Mouse (Mus musculus) kidney, embryonic 16.5 days (tissue): ENCODE data around the gene Abcg1. TPM values are rescaled to one million over a fixed set of nuclear protein-coding genes. Genes with fewer than 3 reads are reported as not detected.

Experiments used
- ATAC-seq: fragments of 200-750 bp; cut with Nextera tagmentation; 2 replicates; pipeline ENCODE4 v1.8.0; 2017; ENCODE audit warnings: moderate TSS enrichment; ENCODE audit not compliant: low FRiP score, low TSS enrichment
- H3K27ac ChIP-seq: fragments of 300-500 bp; sonication (generic); 2 replicates; pipeline ENCODE4 v1.5.1; 2014; ENCODE audit warnings: low read length
- H3K27me3 ChIP-seq: fragments of 300-500 bp; sonication (generic); 2 replicates; pipeline ENCODE4 v1.6.1; 2014; ENCODE audit warnings: low read length, control low read depth, mixed read lengths; ENCODE audit not compliant: insufficient read depth
- H3K36me3 ChIP-seq: fragments of 300-500 bp; sonication (generic); 2 replicates; pipeline ENCODE4 v1.6.1; 2014; ENCODE audit warnings: low read length, control low read depth, mixed read lengths; ENCODE audit not compliant: insufficient read depth
- H3K4me1 ChIP-seq: fragments of 300-500 bp; sonication (generic); 2 replicates; pipeline ENCODE4 v1.6.1; 2014; ENCODE audit warnings: low read length, control low read depth, mixed read lengths; ENCODE audit not compliant: insufficient read depth
- H3K4me2 ChIP-seq: fragments of 300-500 bp; sonication (generic); replicated peaks from 2 replicates; pipeline ENCODE4 v1.6.1; 2014; ENCODE audit warnings: low read depth, low read length
- H3K4me3 ChIP-seq: fragments of 300-500 bp; sonication (generic); 2 replicates; pipeline ENCODE4 v1.5.1; 2014; ENCODE audit warnings: mild to moderate bottlenecking, low read length
- H3K9ac ChIP-seq: fragments of 300-500 bp; sonication (generic); replicated peaks from 2 replicates; pipeline ENCODE4 v1.6.1; 2014; ENCODE audit warnings: low read length
- H3K9me3 ChIP-seq: fragments of 300-500 bp; sonication (generic); 2 replicates; pipeline ENCODE4 v1.6.1; 2016; ENCODE audit warnings: low read length, control low read depth
- WGBS: fragments of 180-500 bp; shearing (Covaris S2); extraction: QIAGEN DNeasy Blood & Tissue Kit; methylation state at CpG from one replicate; pipeline ENCODE4 v1.1.7; 2014; 5-methylcytosine and 5-hydroxymethylcytosine counted together
- polyA plus RNA-seq: library from polyadenylated mRNA; unstranded; fragments of >200 nt; fragmentation: Nextera tagmentation; extraction: Ambion mirVana; gene quantifications from 2 replicates; pipeline ENCODE4 v1.2.1, GENCODE M21; 2015

The Abcg1 gene
- polyA plus RNA-seq, 1 experiment from 2014 or later: 9.2 TPM

- no peak for ATAC-seq
- Histone ChIP-seq H3K36me3 (no peaks in the 10 kb centered on the region), H3K4me2 (no peak overlapping the region), H3K4me1 (no peaks in the 10 kb centered on the region), H3K9me3 (peaks cover 2% of the 10 kb centered on the region; the same call in 1 of the 2 replicates), H3K27ac (no peak overlapping the region), H3K4me3 (no peak overlapping the region), H3K9ac (no peak overlapping the region), H3K27me3 (no peaks in the 10 kb centered on the region)
- WGBS: 81% methylated on average over 6 of the region's 6 CpGs
Measured at GRCm38 (mm10) chr17:31026986-31027385, 30.5 kb upstream of the Abcg1 start.

- Histone ChIP-seq H3K9me3 (peaks cover 4% of the 10 kb centered on the region; the same call in 1 of the 2 replicates), H3K9ac (no peak overlapping the region), H3K36me3 (no peaks in the 10 kb centered on the region), H3K4me1 (no peaks in the 10 kb centered on the region), H3K4me2 (no peak overlapping the region), H3K27me3 (no peaks in the 10 kb centered on the region), H3K4me3 (no peak overlapping the region), H3K27ac (no peak overlapping the region)
- WGBS: 90% methylated on average over 6 of the region's 6 CpGs
- no peak for ATAC-seq
Measured at GRCm38 (mm10) chr17:31027723-31028122, 29.8 kb upstream of the Abcg1 start.

GRCm38 (mm10) chr17:31028821-31029370 is 28.6 kb upstream of the Abcg1 start:
- H3K36me3 ChIP-seq: no peaks in the 10 kb centered on the region
- no peak overlapping the region for H3K4me3 ChIP-seq
- no peak overlapping the region for H3K9ac ChIP-seq
- ATAC-seq: no peak
- H3K27ac ChIP-seq: no peak overlapping the region
- H3K9me3 ChIP-seq: peaks cover 4% of the 10 kb centered on the region; the same call in 1 of the 2 replicates
- no peaks in the 10 kb centered on the region for H3K4me1 ChIP-seq
- no peaks in the 10 kb centered on the region for H3K27me3 ChIP-seq
- H3K4me2 ChIP-seq: no peak overlapping the region
- WGBS: 76% methylated on average over 9 of the region's 9 CpGs

- ATAC-seq: no peak
- Histone ChIP-seq H3K9ac (no peak overlapping the region), H3K4me2 (no peak overlapping the region), H3K4me1 (no peaks in the 10 kb centered on the region), H3K27me3 (no peaks in the 10 kb centered on the region), H3K27ac (no peak overlapping the region), H3K36me3 (no peaks in the 10 kb centered on the region), H3K9me3 (peaks cover 4% of the 10 kb centered on the region; the same call in 1 of the 2 replicates), H3K4me3 (no peak overlapping the region)
- WGBS: 84% methylated on average over 4 of the region's 4 CpGs
Measured at GRCm38 (mm10) chr17:31029407-31029806, 28.1 kb upstream of the Abcg1 start.

- H3K4me1 ChIP-seq: no peaks in the 10 kb centered on the region
- peaks cover 4% of the 10 kb centered on the region; the same call in 1 of the 2 replicates for H3K9me3 ChIP-seq
- no peak overlapping the region for H3K9ac ChIP-seq
- H3K27me3 ChIP-seq: no peaks in the 10 kb centered on the region
- no peaks in the 10 kb centered on the region for H3K36me3 ChIP-seq
- no peak overlapping the region for H3K4me2 ChIP-seq
- no peak overlapping the region for H3K4me3 ChIP-seq
- H3K27ac ChIP-seq: no peak overlapping the region
- no peak for ATAC-seq
- 93% methylated on average over 4 of the region's 4 CpGs for WGBS
Measured at GRCm38 (mm10) chr17:31032341-31032740, 25.1 kb upstream of the Abcg1 start.

GRCm38 (mm10) chr17:31033251-31033650 is 24.2 kb upstream of the Abcg1 start:
- H3K4me3 ChIP-seq: no peak overlapping the region
- no peak for ATAC-seq
- no peaks in the 10 kb centered on the region for H3K27me3 ChIP-seq
- no peaks in the 10 kb centered on the region for H3K36me3 ChIP-seq
- WGBS: 65% methylated on average over 2 of the region's 2 CpGs
- no peak overlapping the region for H3K27ac ChIP-seq
- H3K9me3 ChIP-seq: peaks cover 4% of the 10 kb centered on the region; the same call in 1 of the 2 replicates
- no peaks in the 10 kb centered on the region for H3K4me1 ChIP-seq
- no peak overlapping the region for H3K4me2 ChIP-seq
- no peak overlapping the region for H3K9ac ChIP-seq

- Histone ChIP-seq H3K4me3 (no peak overlapping the region), H3K9me3 (peaks cover 4% of the 10 kb centered on the region; the same call in 1 of the 2 replicates), H3K27ac (no peak overlapping the region), H3K4me1 (no peaks in the 10 kb centered on the region), H3K36me3 (no peaks in the 10 kb centered on the region), H3K27me3 (no peaks in the 10 kb centered on the region), H3K4me2 (no peak overlapping the region), H3K9ac (no peak overlapping the region)
- 74% methylated on average over 5 of the region's 5 CpGs for WGBS
- no peak for ATAC-seq
Measured at GRCm38 (mm10) chr17:31034165-31034564, 23.3 kb upstream of the Abcg1 start.

GRCm38 (mm10) chr17:31034674-31035356 is 22.7 kb upstream of the Abcg1 start:
- H3K9ac ChIP-seq: no peak overlapping the region
- no peak overlapping the region for H3K4me2 ChIP-seq
- no peak overlapping the region for H3K27ac ChIP-seq
- no peak for ATAC-seq
- 78% methylated on average over 9 of the region's 9 CpGs for whole genome bisulfite sequencing
- no peaks in the 10 kb centered on the region for H3K36me3 ChIP-seq
- no peaks in the 10 kb centered on the region for H3K27me3 ChIP-seq
- H3K4me3 ChIP-seq: no peak overlapping the region
- H3K4me1 ChIP-seq: no peaks in the 10 kb centered on the region
- H3K9me3 ChIP-seq: peaks cover 4% of the 10 kb centered on the region; the same call in 1 of the 2 replicates

- Histone ChIP-seq H3K9ac (no peak overlapping the region), H3K4me3 (no peak overlapping the region), H3K36me3 (no peaks in the 10 kb centered on the region), H3K27ac (no peak overlapping the region), H3K9me3 (peaks cover 4% of the 10 kb centered on the region; the same call in 1 of the 2 replicates), H3K4me2 (no peak overlapping the region), H3K4me1 (no peaks in the 10 kb centered on the region), H3K27me3 (no peaks in the 10 kb centered on the region)
- 74% methylated on average over 22 of the region's 22 CpGs for WGBS
- ATAC-seq: no peak
Measured at GRCm38 (mm10) chr17:31036168-31036876, 21.2 kb upstream of the Abcg1 start.

- no peak overlapping the region for H3K4me3 ChIP-seq
- no peaks in the 10 kb centered on the region for H3K4me1 ChIP-seq
- WGBS: 49% methylated on average over 8 of the region's 8 CpGs
- H3K27me3 ChIP-seq: no peaks in the 10 kb centered on the region
- H3K27ac ChIP-seq: no peak overlapping the region
- H3K36me3 ChIP-seq: no peaks in the 10 kb centered on the region
- H3K9ac ChIP-seq: no peak overlapping the region
- no peak for ATAC-seq
- no peak overlapping the region for H3K4me2 ChIP-seq
- H3K9me3 ChIP-seq: no peaks in the 10 kb centered on the region
Measured at GRCm38 (mm10) chr17:31037331-31037730, 20.1 kb upstream of the Abcg1 start.
